Mouse (Mus musculus): ENCODE results near the gene Wfdc9.

- TF ChIP-seq POLR2A (IDR thresholded peaks at IDR 0.05; ENCODE audit: control insufficient read depth, extremely low read depth, insufficient read depth, low read length, poor library complexity) = no peak
- no peak for TF ChIP-seq CTCF (IDR thresholded peaks at IDR 0.05; ENCODE audit: borderline replicate concordance, control insufficient read depth, extremely low read depth, insufficient read depth, low read length, poor library complexity)
Measured at GRCm38 (mm10) chr2:164679906-164680305, 23.5 kb upstream of the Wfdc9 start.
